Mouse (Mus musculus) lung, postnatal 0 days (tissue): ENCODE results near the gene Lnx2.

Experiments used
- CTCF ChIP-seq: IDR thresholded peaks from 2 replicates; pipeline ENCODE4 v1.5.1; 2016; ENCODE audit warnings: antibody characterized with exemption, mild to moderate bottlenecking
- EP300 ChIP-seq: IDR thresholded peaks from 2 replicates; pipeline ENCODE4 v1.6.1; 2016; ENCODE audit warnings: antibody characterized with exemption, mild to moderate bottlenecking, control low read depth

- TF ChIP-seq CTCF (no peak), EP300 (no peak)
Observed at GRCm38 (mm10) chr5:147092448-147092847, 16.1 kb upstream of the Lnx2 start.
